Mouse (Mus musculus) stomach, embryonic 14.5 days (tissue): ENCODE results near the gene Nyap1. TPM values are rescaled to one million over a fixed set of nuclear protein-coding genes. Genes with fewer than 3 reads are reported as not detected.

Experiments
- ATAC-seq: fragments of 200-750 bp; cut with Nextera tagmentation; 2 replicates; pipeline ENCODE4 v1.8.0; 2017; ENCODE audit warnings: low read depth, moderate TSS enrichment; ENCODE audit not compliant: insufficient number of reproducible peaks, insufficient read depth, low FRiP score
- H3K27ac ChIP-seq: fragments of 300-500 bp; sonication (generic); 2 replicates; pipeline ENCODE4 v1.5.1; 2014; ENCODE audit warnings: mild to moderate bottlenecking, low read length, moderate library complexity, mixed read lengths
- H3K27me3 ChIP-seq: fragments of 300-500 bp; sonication (generic); 2 replicates; pipeline ENCODE4 v1.6.1; 2014; ENCODE audit warnings: low read length, control low read depth, mixed read lengths; ENCODE audit not compliant: control insufficient read depth, insufficient read depth
- H3K36me3 ChIP-seq: fragments of 300-500 bp; sonication (generic); 2 replicates; pipeline ENCODE4 v1.6.1; 2014; ENCODE audit warnings: mild to moderate bottlenecking, control low read depth, low read length, moderate library complexity, mixed read lengths; ENCODE audit not compliant: control insufficient read depth, insufficient read depth
- H3K4me1 ChIP-seq: fragments of 300-500 bp; sonication (generic); 2 replicates; pipeline ENCODE4 v1.6.1; 2014; ENCODE audit warnings: low read length, control low read depth, mixed read lengths; ENCODE audit not compliant: control insufficient read depth, insufficient read depth
- H3K4me2 ChIP-seq: fragments of 300-500 bp; sonication (generic); replicated peaks from 2 replicates; pipeline ENCODE4 v1.6.1; 2014; ENCODE audit warnings: low read depth, low read length, control low read depth
- H3K4me3 ChIP-seq: fragments of 300-500 bp; sonication (generic); 2 replicates; pipeline ENCODE4 v1.5.1; 2014; ENCODE audit warnings: low read depth, low read length, control low read depth
- H3K9ac ChIP-seq: fragments of 300-500 bp; sonication (generic); replicated peaks from 2 replicates; pipeline ENCODE4 v1.6.1; 2014; ENCODE audit warnings: low read depth, mild to moderate bottlenecking, control low read depth, low read length, moderate library complexity, mixed read lengths
- H3K9me3 ChIP-seq: fragments of 300-500 bp; sonication (generic); 2 replicates; pipeline ENCODE4 v1.6.1; 2016; ENCODE audit warnings: low read depth, low read length, control low read depth; ENCODE audit not compliant: control insufficient read depth
- WGBS: fragments of 180-500 bp; shearing (Covaris S2); extraction: QIAGEN DNeasy Blood & Tissue Kit; methylation state at CpG from one replicate; pipeline ENCODE4 v1.1.7; 2014; 5-methylcytosine and 5-hydroxymethylcytosine counted together
- polyA plus RNA-seq: library from polyadenylated mRNA; unstranded; fragments of >200 nt; fragmentation: Nextera tagmentation; extraction: Ambion mirVana; gene quantifications from 2 replicates; pipeline ENCODE4 v1.2.1, GENCODE M21; 2014

Nyap1 gene
- polyA plus RNA-seq, 1 experiment from 2014 or later, result 1.0 TPM

DNA sequence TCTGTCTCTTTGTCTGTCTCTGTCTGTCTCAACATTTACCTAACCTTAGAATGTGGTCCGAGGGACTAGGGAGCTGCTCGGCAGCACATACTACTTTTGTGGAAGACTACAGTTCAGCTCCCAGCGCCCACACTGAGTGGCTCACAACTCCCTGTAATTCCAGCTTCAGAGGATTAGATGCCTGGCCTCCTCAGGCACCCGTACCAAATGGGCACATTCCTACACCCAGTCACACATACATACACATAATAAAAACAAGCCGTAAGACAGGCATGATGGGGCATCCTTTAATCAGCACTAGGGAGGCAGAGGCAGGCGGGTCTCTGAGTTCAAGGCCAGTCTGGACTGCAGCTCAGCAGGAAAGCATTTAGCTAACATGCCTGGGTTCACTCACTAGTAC is 1.4 kb upstream of the Nyap1 start:
- no peaks in the 10 kb centered on the region for H3K9me3 ChIP-seq
- peaks cover 22% of the 10 kb centered on the region for H3K4me1 ChIP-seq
- 92% methylated on average over 6 of the region's 6 CpGs for WGBS
- ATAC-seq, result no peak
- no peak overlapping the region for H3K9ac ChIP-seq
- H3K27ac ChIP-seq, result no peak overlapping the region
- H3K4me2 ChIP-seq, result no peak overlapping the region
- no peak overlapping the region for H3K4me3 ChIP-seq
- no peaks in the 10 kb centered on the region for H3K27me3 ChIP-seq
- no peaks in the 10 kb centered on the region for H3K36me3 ChIP-seq

DNA sequence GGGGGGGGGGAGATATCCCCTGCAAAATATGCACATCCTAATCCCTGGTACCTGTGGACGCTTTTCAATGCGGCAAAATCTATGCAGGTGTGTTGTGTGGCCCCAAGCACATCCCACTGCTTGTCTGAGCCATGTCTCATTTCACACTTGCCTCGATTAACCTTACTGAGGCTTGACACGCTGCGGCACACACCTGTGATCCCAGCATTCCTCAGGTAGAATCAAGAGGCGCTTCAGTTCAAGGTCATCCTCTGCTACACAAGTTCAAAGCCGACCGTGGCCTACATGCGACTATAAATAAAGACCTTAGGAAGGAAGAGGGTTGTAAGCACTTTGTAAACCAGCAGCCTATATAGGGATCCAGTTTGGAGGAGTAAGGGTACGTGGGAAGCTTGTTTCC is 641 bp upstream of the Nyap1 start:
- Histone ChIP-seq H3K9me3 (no peaks in the 10 kb centered on the region), H3K4me2 (peak overlapping the region; percentile 91), H3K9ac (no peak overlapping the region), H3K27ac (no peak overlapping the region), H3K4me1 (peaks cover 15% of the 10 kb centered on the region), H3K27me3 (no peaks in the 10 kb centered on the region), H3K36me3 (peaks cover 2% of the 10 kb centered on the region; the same call in 1 of the 2 replicates), H3K4me3 (no peak overlapping the region)
- 61% methylated on average over 10 of the region's 10 CpGs for whole genome bisulfite sequencing
- ATAC-seq, result no peak

DNA sequence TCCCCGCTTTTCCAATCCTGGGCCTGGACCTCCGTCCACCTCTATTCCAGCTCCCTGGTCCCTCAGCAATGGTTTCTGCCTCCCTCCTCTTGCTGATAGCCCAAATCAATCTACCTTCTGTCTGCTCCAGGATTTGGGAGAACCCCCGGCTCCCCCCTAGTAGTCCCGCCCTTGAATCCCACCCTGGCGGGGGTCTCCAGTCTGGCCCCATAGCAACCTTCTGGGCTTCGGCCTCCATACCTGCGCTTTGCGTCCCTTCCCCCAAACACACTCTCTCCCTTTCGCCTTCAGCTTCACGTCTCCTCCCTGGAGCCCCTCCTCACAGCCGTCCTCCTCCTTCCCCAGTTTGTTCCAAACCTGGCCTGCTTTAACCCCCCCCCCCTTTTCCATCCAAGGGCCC is 901 bp downstream of the Nyap1 start:
- Histone ChIP-seq H3K9me3 (no peaks in the 10 kb centered on the region), H3K4me1 (peaks cover 15% of the 10 kb centered on the region), H3K9ac (peak overlapping the region; percentile 58), H3K4me2 (peak overlapping the region; percentile 91), H3K4me3 (peak overlapping the region; percentile 59), H3K36me3 (peaks cover 11% of the 10 kb centered on the region), H3K27me3 (no peaks in the 10 kb centered on the region), H3K27ac (peak overlapping the region; percentile 72; the same call in 1 of the 2 replicates)
- peak; percentile 1; the same call in 1 of the 2 replicates for ATAC-seq
- 9% methylated on average over 11 of the region's 11 CpGs for WGBS

GRCm38 (mm10) chr5:137739471-137739870 is 1.9 kb downstream of the Nyap1 start:
- WGBS, result 56% methylated on average over 9 of the region's 9 CpGs
- Histone ChIP-seq H3K9me3 (no peaks in the 10 kb centered on the region), H3K4me1 (peaks cover 16% of the 10 kb centered on the region), H3K27ac (peak overlapping the region; percentile 72; the same call in 1 of the 2 replicates), H3K4me2 (peak overlapping the region; percentile 91), H3K4me3 (peak overlapping the region; percentile 59; the same call in 1 of the 2 replicates), H3K36me3 (peaks cover 14% of the 10 kb centered on the region), H3K27me3 (no peaks in the 10 kb centered on the region), H3K9ac (no peak overlapping the region)
- no peak for ATAC-seq

- peaks cover 14% of the 10 kb centered on the region for H3K36me3 ChIP-seq
- H3K4me2 ChIP-seq, result no peak overlapping the region
- WGBS, result 54% methylated on average over 5 of the region's 5 CpGs
- no peak for ATAC-seq
- H3K9me3 ChIP-seq, result no peaks in the 10 kb centered on the region
- H3K4me1 ChIP-seq, result peaks cover 20% of the 10 kb centered on the region
- no peak overlapping the region for H3K4me3 ChIP-seq
- H3K27me3 ChIP-seq, result no peaks in the 10 kb centered on the region
- H3K27ac ChIP-seq, result no peak overlapping the region
- no peak overlapping the region for H3K9ac ChIP-seq
These were observed 2.9 kb downstream of the Nyap1 start for GRCm38 (mm10) chr5:137738516-137738915.

DNA sequence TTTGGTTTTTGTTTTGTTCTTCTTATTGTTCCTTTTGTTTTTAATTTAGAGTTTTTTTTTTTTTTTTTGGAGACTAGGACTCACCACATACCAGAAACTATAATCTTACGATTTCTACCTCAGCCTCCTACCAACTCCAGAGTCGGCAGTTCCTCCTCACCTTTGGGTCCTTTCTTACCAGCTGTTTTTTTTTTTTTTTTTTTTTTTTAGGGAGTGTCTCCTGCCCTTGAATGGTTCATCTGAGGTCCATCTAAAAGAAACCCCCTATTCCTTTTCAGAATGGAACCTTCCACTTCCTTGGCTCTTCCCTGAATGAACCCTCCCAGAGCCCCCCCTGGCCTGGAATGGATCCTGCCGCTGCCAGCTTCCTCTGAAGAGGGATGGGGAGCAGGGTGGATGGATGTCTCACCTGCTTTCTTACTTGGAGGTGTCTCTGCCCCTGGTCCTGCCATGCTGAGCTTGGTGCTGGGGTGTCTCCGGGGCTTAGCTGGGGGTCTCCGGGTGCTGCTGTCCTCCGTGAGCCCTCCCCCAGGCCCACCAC is 3.9 kb downstream of the Nyap1 start:
- Histone ChIP-seq H3K27ac (no peak overlapping the region), H3K9me3 (no peaks in the 10 kb centered on the region)
- ATAC-seq, result no peak

GRCm38 (mm10) chr5:137734289-137735061 is 6.9 kb downstream of the Nyap1 start:
- 64% methylated on average over 6 of the region's 6 CpGs for WGBS
- Histone ChIP-seq H3K27ac (no peak overlapping the region), H3K9me3 (no peaks in the 10 kb centered on the region), H3K4me2 (no peak overlapping the region), H3K4me1 (peaks cover 10% of the 10 kb centered on the region; the same call in 1 of the 2 replicates), H3K9ac (no peak overlapping the region), H3K27me3 (no peaks in the 10 kb centered on the region), H3K36me3 (peaks cover 19% of the 10 kb centered on the region), H3K4me3 (no peak overlapping the region)
- peak; percentile 62; the same call in 1 of the 2 replicates for ATAC-seq

More for the DNA sequence above, 3.9 kb downstream of the Nyap1 start:
- no peak overlapping the region for H3K4me3 ChIP-seq
- H3K4me2 ChIP-seq, result no peak overlapping the region
- peaks cover 19% of the 10 kb centered on the region for H3K36me3 ChIP-seq
- peaks cover 20% of the 10 kb centered on the region for H3K4me1 ChIP-seq
- no peak overlapping the region for H3K9ac ChIP-seq
- H3K27me3 ChIP-seq, result no peaks in the 10 kb centered on the region
- 86% methylated on average over 6 of the region's 6 CpGs for WGBS

DNA sequence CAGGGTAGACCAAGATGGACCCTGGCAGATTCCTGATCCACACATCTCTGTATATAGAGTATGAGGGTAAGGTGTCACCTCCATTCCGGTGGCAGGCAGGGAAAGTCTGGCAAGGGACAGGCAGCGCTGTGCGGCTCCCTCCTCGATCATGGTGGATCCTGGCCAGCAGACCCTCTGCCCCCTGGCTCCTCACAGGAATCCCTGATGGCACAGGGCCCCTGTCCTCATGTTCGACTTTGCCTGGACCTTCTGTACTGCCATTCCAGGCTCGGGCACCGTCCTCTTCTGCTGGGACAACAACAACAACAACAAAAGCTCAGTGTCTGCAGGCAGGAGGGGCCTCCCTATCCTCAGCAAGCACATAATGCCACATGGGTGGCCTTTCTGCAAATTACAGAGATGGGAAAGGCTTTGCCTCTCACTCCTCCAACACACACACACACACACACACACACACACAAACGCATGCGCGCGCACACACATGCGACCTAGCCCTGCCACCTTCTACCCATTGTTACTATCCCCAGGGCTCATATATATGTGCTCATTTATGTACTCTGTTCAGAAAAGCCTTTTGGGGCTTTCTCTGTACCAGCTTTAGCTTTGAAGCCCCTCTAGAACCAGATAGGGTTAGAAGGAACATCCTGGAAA is 7.6 kb downstream of the Nyap1 start:
- Histone ChIP-seq H3K9me3 (no peaks in the 10 kb centered on the region), H3K4me3 (no peak overlapping the region), H3K9ac (no peak overlapping the region), H3K4me1 (peaks cover 7% of the 10 kb centered on the region; the same call in 1 of the 2 replicates), H3K27ac (no peak overlapping the region), H3K4me2 (no peak overlapping the region), H3K36me3 (peaks cover 19% of the 10 kb centered on the region), H3K27me3 (no peaks in the 10 kb centered on the region)
- ATAC-seq, result no peak
- 86% methylated on average over 12 of the region's 12 CpGs for WGBS
